Mouse (Mus musculus) myocyte (in vitro differentiated cells): ENCODE data around the gene Mrpl53. TPM values are rescaled to one million over a fixed set of nuclear protein-coding genes. Genes with fewer than 3 reads are reported as not detected.

Experiments used
- H3K27me3 ChIP-seq: one replicate; pipeline ENCODE4 v1.6.1; 2011; ENCODE audit not compliant: control insufficient read depth, insufficient read depth, insufficient read length
- H3K36me3 ChIP-seq: one replicate; pipeline ENCODE4 v1.6.1; 2011; ENCODE audit not compliant: control insufficient read depth, insufficient read depth
- H3K4me2 ChIP-seq: one replicate; pipeline ENCODE4 v1.6.1; 2011; ENCODE audit warnings: low read depth, control low read depth
- H3K4me3 ChIP-seq: one replicate; pipeline ENCODE4 v1.5.1; 2011; ENCODE audit warnings: mild to moderate bottlenecking, control low read depth, moderate library complexity
- H3K79me2 ChIP-seq: one replicate; pipeline ENCODE4 v1.6.1; 2011; ENCODE audit not compliant: control insufficient read depth, insufficient read depth
- H3ac ChIP-seq: one replicate; pipeline ENCODE4 v1.6.1; 2011; ENCODE audit not compliant: control insufficient read depth, insufficient read length
- CEBPB ChIP-seq: IDR thresholded peaks from 2 replicates; pipeline ENCODE4 v1.6.1; 2011; ENCODE audit warnings: mild to moderate bottlenecking, moderate library complexity; ENCODE audit not compliant: poor library complexity, insufficient read depth, severe bottlenecking
- E2F4 ChIP-seq: IDR thresholded peaks from one replicate; pipeline ENCODE4 v1.6.1; 2011; ENCODE audit warnings: mild to moderate bottlenecking, control low read depth, moderate library complexity; ENCODE audit not compliant: insufficient read depth
- MAX ChIP-seq: IDR thresholded peaks from one replicate; pipeline ENCODE4 v1.6.1; 2011; ENCODE audit warnings: low read depth, mild to moderate bottlenecking, control low read depth
- MYOD1 ChIP-seq, 3 experiments: IDR thresholded peaks; one replicate each; pipeline ENCODE4 v1.6.1; 2011; ENCODE audit warnings: control low read depth in 2 of 3, low read depth in 2 of 3, mild to moderate bottlenecking in 2 of 3, moderate library complexity in 1 of 3; ENCODE audit not compliant: insufficient read length in 2 of 3, control insufficient read depth in 1 of 3
- MYOG ChIP-seq, 3 experiments: IDR thresholded peaks; one replicate each; pipeline ENCODE4 v1.6.1; 2011; ENCODE audit warnings: control low read depth in 2 of 3, low read depth in 2 of 3, mild to moderate bottlenecking in 2 of 3; ENCODE audit not compliant: insufficient read length in 2 of 3, control insufficient read depth in 1 of 3, insufficient read depth in 1 of 3
- POLR2A ChIP-seq: IDR thresholded peaks from one replicate; pipeline ENCODE4 v1.6.1; 2011; ENCODE audit warnings: low read depth, mild to moderate bottlenecking, control low read depth, moderate library complexity; ENCODE audit not compliant: insufficient read length
- POLR2AphosphoS2 ChIP-seq: IDR thresholded peaks from one replicate; pipeline ENCODE4 v1.6.1; 2011; ENCODE audit warnings: low read depth, control low read depth; ENCODE audit not compliant: insufficient read length
- REST ChIP-seq: IDR thresholded peaks from one replicate; pipeline ENCODE4 v1.6.1; 2011; ENCODE audit warnings: mild to moderate bottlenecking, control low read depth, moderate library complexity; ENCODE audit not compliant: insufficient read depth, insufficient read length
- SRF ChIP-seq: IDR thresholded peaks from one replicate; pipeline ENCODE4 v1.6.1; 2011; ENCODE audit warnings: low read depth; ENCODE audit not compliant: control insufficient read depth, insufficient read length
- TCF12 ChIP-seq: IDR thresholded peaks from one replicate; pipeline ENCODE4 v1.6.1; 2011; ENCODE audit warnings: mild to moderate bottlenecking, control low read depth; ENCODE audit not compliant: poor library complexity, insufficient read depth, severe bottlenecking
- TCF3 ChIP-seq: IDR thresholded peaks from one replicate; pipeline ENCODE4 v1.6.1; 2011; ENCODE audit warnings: low read depth, control low read depth; ENCODE audit not compliant: insufficient read length
- USF1 ChIP-seq: IDR thresholded peaks from one replicate; pipeline ENCODE4 v1.6.1; 2011; ENCODE audit warnings: low read depth, mild to moderate bottlenecking, control low read depth, moderate library complexity
- polyA plus RNA-seq: library from polyadenylated mRNA; unstranded; fragments of >200 nt; fragmentation: generic; extraction: Trizol; gene quantifications from one replicate; pipeline ENCODE4 v1.2.1, GENCODE M21; 2012; ENCODE audit warnings: missing spikeins

Mrpl53 gene
- polyA plus RNA-seq = 177 TPM

GRCm38 (mm10) chr6:83108762-83109668, at the start of gene Mrpl53:
TSS of gene Mrpl53 (plus strand) at chr6:83109040.
- Histone ChIP-seq H3K36me3 (peaks cover 3% of the 10 kb centered on the region), H3K4me2 (peak within 1 kb of the TSS; percentile 97), H3K27me3 (no peaks in the 10 kb centered on the region), H3K4me3 (peak within 1 kb of the TSS; percentile 93), H3ac (peak within 1 kb of the TSS; percentile 85), H3K79me2 (peaks cover 16% of the 10 kb centered on the region)
- TF ChIP-seq POLR2A = peak; percentile 59
- TF ChIP-seq MYOG (IDR thresholded peaks at IDR 0.05; ENCODE audit: control insufficient read depth in 1 of 3, insufficient read depth in 1 of 3, insufficient read length in 2 of 3, low read depth in 2 of 3) = peak in 1 of 3 experiments; percentile 12
- no peak for TF ChIP-seq TCF3
- TF ChIP-seq TCF12 = no peak
- TF ChIP-seq POLR2AphosphoS2 = peak; percentile 81
- TF ChIP-seq CEBPB = no peak
- TF ChIP-seq USF1 = no peak
- peak; percentile 49 for TF ChIP-seq E2F4
- peak in 2 of 3 experiments; percentile 0 to 23 for TF ChIP-seq MYOD1 (IDR thresholded peaks at IDR 0.05; ENCODE audit: control insufficient read depth in 1 of 3, insufficient read length in 2 of 3, low read depth in 2 of 3)
- TF ChIP-seq SRF = peak; percentile 49
- TF ChIP-seq MAX = no peak

GRCm38 (mm10) chr6:83065995-83066394, 42.8 kb upstream of the Mrpl53 start:
- TF ChIP-seq TCF12 (no peak), MYOG (IDR thresholded peaks at IDR 0.05; ENCODE audit: control insufficient read depth in 1 of 3, insufficient read depth in 1 of 3, insufficient read length in 2 of 3, low read depth in 2 of 3) (no peak), POLR2AphosphoS2 (no peak), USF1 (no peak), MAX (no peak), POLR2A (no peak), CEBPB (no peak), E2F4 (no peak), SRF (no peak), MYOD1 (IDR thresholded peaks at IDR 0.05; ENCODE audit: control insufficient read depth in 1 of 3, insufficient read length in 2 of 3, low read depth in 2 of 3) (no peak), TCF3 (no peak)
- Histone ChIP-seq H3K79me2 (no peaks in the 10 kb centered on the region), H3ac (no peak overlapping the region), H3K4me3 (no peak overlapping the region), H3K27me3 (peaks cover 65% of the 10 kb centered on the region), H3K36me3 (no peaks in the 10 kb centered on the region), H3K4me2 (no peak overlapping the region)

- peaks cover 70% of the 10 kb centered on the region for H3K27me3 ChIP-seq
These were observed 42.4 kb upstream of the Mrpl53 start for GRCm38 (mm10) chr6:83066441-83066840.

GRCm38 (mm10) chr6:83068221-83068620, 40.6 kb upstream of the Mrpl53 start:
- Histone ChIP-seq H3K36me3 (no peaks in the 10 kb centered on the region), H3ac (no peak overlapping the region), H3K79me2 (no peaks in the 10 kb centered on the region), H3K27me3 (peaks cover 76% of the 10 kb centered on the region), H3K4me3 (no peak overlapping the region), H3K4me2 (no peak overlapping the region)
- no peak for TF ChIP-seq SRF
- TF ChIP-seq MAX = no peak
- TF ChIP-seq USF1 = no peak
- no peak for TF ChIP-seq MYOG (IDR thresholded peaks at IDR 0.05; ENCODE audit: control insufficient read depth in 1 of 3, insufficient read depth in 1 of 3, insufficient read length in 2 of 3, low read depth in 2 of 3)
- TF ChIP-seq TCF12 = no peak
- TF ChIP-seq TCF3 = no peak
- TF ChIP-seq REST = no peak

More at GRCm38 (mm10) chr6:83066441-83066840, 42.4 kb upstream of the Mrpl53 start:
- Histone ChIP-seq H3K4me3 (no peak overlapping the region), H3ac (no peak overlapping the region), H3K4me2 (no peak overlapping the region), H3K36me3 (no peaks in the 10 kb centered on the region), H3K79me2 (no peaks in the 10 kb centered on the region)
- TF ChIP-seq SRF (no peak), REST (no peak), POLR2A (no peak), CEBPB (no peak), USF1 (no peak), TCF12 (no peak), E2F4 (no peak), POLR2AphosphoS2 (no peak), MYOD1 (IDR thresholded peaks at IDR 0.05; ENCODE audit: control insufficient read depth in 1 of 3, insufficient read length in 2 of 3, low read depth in 2 of 3) (no peak), MAX (no peak), MYOG (IDR thresholded peaks at IDR 0.05; ENCODE audit: control insufficient read depth in 1 of 3, insufficient read depth in 1 of 3, insufficient read length in 2 of 3, low read depth in 2 of 3) (no peak), TCF3 (no peak)
